Mouse (Mus musculus) layer of hippocampus, adult 18-20 months (tissue): ENCODE measurements at regions not wholly inside any gene's neighbourhood (a gene's known extent, or its start where the extent isn't known, plus 50 kb on each side); places are given as distances from the start of the nearest gene placed in this dataset.
"Not testable (repeated sequence)": the region's sequence is repeated elsewhere in the genome, so short reads cannot be mapped to it uniquely, and the experiment has no call there.

Experiments used
- DNase-seq, 2 experiments: peaks; one replicate each; pipeline ENCODE4 v3.0.0; 2022; ENCODE audit warnings: low spot score in 2 of 2

- no peak for DNase-seq
Measured at GRCm38 (mm10) chr16:50009046-50009445, 208.7 kb downstream of the Cd47 start.

- peak; percentile 72 to 80 for DNase-seq
Measured at GRCm38 (mm10) chr16:50009542-50009941, 209.2 kb downstream of the Cd47 start.

- peak in 1 of 2 experiments; percentile 30 for DNase-seq
Measured at GRCm38 (mm10) chr16:50010074-50010473, 209.7 kb downstream of the Cd47 start.

- peak; percentile 22 to 55 for DNase-seq
Measured at GRCm38 (mm10) chr16:50010532-50010971, 210.2 kb downstream of the Cd47 start.

- no peak for DNase-seq
Measured at GRCm38 (mm10) chr16:50023885-50024284, 223.6 kb downstream of the Cd47 start.

GRCm38 (mm10) chr16:50026100-50026884 lies 226.0 kb downstream of the Cd47 start:
- DNase-seq, result no peak

- DNase-seq, result no peak
Measured at GRCm38 (mm10) chr16:50027189-50027588, 226.9 kb downstream of the Cd47 start.

- no peak for DNase-seq
Measured at GRCm38 (mm10) chr16:50029711-50030110, 229.4 kb downstream of the Cd47 start.

GRCm38 (mm10) chr16:50030355-50030754 lies 230.0 kb downstream of the Cd47 start:
- DNase-seq, result not testable (repeated sequence)

GRCm38 (mm10) chr16:50030905-50031369 lies 230.6 kb downstream of the Cd47 start:
- DNase-seq, result no peak

- no peak for DNase-seq
Measured at GRCm38 (mm10) chr16:50032798-50033197, 232.5 kb downstream of the Cd47 start.

GRCm38 (mm10) chr16:50036296-50036734 lies 236.0 kb downstream of the Cd47 start:
- DNase-seq, result no peak

GRCm38 (mm10) chr16:50044103-50044502 lies 243.8 kb downstream of the Cd47 start:
- DNase-seq, result no peak

GRCm38 (mm10) chr16:50045552-50046547 lies 245.5 kb downstream of the Cd47 start:
- peak; percentile 58 to 88 for DNase-seq

GRCm38 (mm10) chr16:50063540-50063939 lies 263.2 kb downstream of the Cd47 start:
- no peak for DNase-seq

- DNase-seq, result no peak
Measured at GRCm38 (mm10) chr16:50065336-50066082, 265.2 kb downstream of the Cd47 start.

- no peak for DNase-seq
Measured at GRCm38 (mm10) chr16:50069033-50069432, 268.7 kb downstream of the Cd47 start.

GRCm38 (mm10) chr16:50070728-50071127 lies 270.4 kb downstream of the Cd47 start:
- no peak for DNase-seq

- no peak for DNase-seq
Measured at GRCm38 (mm10) chr16:50072853-50073360, 272.6 kb downstream of the Cd47 start.

GRCm38 (mm10) chr16:50073979-50074378 lies 273.6 kb downstream of the Cd47 start:
- DNase-seq, result no peak

- no peak for DNase-seq
Measured at GRCm38 (mm10) chr16:50075641-50076040, 275.3 kb downstream of the Cd47 start.
